Mouse (Mus musculus): ENCODE measurements around the gene Gm8909.
"Not testable (repeated sequence)": the region's sequence is repeated elsewhere in the genome, so short reads cannot be mapped to it uniquely, and the experiment has no call there.

The Gm8909 gene

DNA sequence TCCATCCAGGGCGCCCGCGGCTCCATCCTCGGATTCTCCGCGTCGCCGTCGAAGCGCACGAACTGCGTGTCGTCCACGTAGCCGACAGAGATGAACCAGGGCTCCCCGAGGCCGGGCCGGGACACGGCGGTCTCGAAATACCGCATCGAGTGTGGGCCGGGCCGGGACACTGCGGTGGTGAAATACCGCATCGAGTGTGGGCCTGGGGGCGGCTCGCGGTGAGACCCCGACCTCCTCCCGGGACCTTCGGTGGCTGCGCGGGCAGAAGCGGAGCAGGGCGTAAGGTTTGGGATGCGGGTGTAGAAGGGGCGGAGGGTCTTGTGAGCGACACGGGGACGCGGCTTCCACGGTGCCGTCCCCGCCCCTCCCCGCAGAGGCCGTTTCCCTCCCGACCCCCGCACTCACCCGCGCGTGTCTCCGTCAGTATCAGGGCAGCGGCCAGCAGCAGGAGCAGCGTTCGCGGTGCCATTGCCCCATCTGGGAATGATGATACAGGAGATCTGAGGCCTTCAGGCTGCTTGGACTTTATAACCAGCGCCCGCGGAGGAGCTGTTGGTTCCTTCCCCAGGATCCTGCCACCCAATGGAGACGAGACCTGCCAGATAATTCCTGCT, at the start of gene Gm8909:
Gene Gm8909, minus strand, starts transcription at position 499 of the 614 bp plus-strand sequence.
- DNase-seq: peak; percentile 5 to 44

DNA sequence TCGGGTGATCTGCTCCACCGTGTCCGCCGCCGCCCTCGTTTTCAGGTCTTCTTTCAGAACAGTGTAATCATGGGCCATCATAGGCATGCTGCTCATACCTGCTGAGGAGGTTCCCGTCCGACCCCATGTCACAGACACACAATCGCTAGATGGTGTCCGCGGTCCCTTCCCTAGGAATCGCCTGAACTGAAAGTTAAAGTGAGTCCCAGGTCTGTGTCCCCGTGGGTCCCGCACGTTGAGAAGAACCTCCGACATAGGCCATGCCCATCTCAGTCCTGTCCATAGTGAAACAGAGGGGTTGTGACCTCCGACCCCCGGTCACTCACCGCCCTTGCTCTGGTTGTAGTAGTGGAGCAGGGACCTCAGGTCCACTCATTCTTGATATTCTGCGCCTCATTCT, 47.2 kb upstream of the Gm8909 start:
- no peak for DNase-seq

DNA sequence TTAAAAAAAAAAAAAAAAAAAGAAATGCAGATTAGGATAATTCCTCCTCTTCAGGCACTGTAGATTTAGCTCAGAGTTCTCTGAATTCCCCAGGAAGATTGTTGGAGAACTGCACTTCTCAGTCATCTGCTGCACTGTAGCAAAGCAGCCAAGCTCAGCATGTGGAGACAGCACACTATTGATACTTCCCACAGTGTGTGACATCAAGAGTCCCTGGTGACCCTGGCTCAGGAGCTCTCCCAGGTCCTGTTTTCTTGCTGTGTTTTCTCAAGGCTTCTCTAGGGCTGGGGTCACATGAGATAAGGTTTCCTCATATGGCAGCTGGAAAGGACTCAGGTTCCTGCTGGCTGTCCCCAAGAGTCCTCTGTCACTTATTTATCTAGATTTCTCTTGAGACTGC, 38.5 kb upstream of the Gm8909 start:
- DNase-seq: no peak

DNA sequence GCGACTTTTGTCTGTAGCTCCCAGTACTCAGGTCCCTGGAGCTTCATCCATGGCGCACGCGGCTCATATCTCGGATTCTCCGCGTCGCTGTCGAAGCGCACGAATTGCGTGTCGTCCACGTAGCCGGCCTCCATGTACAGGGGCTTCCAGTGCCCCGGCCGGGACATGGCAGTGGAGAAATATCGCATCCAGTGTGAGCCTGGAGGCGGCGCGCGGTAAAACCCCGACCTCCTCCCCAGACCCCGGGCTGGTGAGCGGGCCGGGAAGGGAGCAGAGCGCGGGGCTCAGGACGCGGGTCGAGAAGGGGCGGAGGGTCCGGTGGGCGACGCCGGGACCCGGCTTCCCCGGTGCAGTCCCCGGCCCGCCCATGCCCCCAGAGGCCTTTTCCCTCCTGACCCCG, 37.5 kb upstream of the Gm8909 start:
- no peak for DNase-seq

DNA sequence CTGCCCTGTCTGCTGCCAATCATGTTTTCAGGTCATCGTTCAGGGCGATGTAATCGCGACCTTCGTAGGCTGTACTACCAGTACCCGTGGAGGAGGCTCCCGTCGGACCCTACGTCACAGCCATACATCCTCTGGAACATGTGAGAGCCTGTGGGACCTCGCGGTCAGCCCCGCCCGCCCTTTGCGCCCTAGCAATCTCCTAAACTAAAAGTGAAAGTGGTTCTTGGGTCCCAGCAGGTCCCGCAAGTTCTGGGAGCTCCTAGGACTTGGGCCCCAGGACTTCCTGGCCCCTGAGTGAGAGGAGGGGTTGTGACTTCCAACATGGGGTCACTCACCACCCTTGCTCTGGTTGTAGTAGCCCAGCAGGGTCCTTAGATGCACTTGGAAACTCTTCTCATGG, 37.1 kb upstream of the Gm8909 start:
- no peak for DNase-seq

DNA sequence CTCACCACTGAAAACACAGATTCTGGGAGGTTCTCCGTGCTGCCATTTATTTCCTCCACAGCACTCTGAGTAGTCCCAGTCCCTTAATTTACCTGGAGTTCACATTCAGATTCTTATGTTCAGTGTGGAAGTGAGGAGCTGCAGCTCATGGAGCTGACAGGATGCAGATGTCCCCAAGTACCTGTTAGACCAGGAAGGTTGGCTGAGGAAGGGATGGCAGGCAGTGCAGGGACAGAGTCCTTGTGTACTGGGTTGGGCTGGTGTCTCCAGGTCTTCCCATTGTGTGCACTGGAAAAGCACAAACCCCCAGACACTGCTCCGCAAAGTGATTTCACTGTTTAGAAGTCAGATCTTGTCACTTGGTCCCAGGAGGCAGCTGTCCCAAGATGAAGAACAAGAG, 33.5 kb upstream of the Gm8909 start:
- DNase-seq: no peak

DNA sequence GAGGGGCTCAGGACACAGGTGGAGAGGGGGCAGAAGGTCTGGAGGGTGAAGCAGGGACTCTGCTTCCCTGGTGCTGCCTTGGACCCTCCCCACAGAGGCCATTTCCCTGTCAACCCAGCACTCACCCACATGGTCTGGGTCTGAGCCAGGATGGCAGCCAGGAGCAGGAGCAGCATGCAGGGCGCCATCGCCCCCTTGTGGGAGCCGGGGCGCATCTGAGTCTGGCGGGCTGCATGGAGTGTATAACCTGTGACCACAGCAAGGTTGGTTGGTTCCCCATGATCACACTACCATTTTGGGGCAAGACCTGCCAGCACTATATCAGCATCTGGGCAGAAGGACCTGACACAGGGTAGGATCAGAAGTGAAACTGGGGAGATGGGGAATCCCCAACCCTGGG, 30.0 kb upstream of the Gm8909 start:
- DNase-seq: no peak

DNA sequence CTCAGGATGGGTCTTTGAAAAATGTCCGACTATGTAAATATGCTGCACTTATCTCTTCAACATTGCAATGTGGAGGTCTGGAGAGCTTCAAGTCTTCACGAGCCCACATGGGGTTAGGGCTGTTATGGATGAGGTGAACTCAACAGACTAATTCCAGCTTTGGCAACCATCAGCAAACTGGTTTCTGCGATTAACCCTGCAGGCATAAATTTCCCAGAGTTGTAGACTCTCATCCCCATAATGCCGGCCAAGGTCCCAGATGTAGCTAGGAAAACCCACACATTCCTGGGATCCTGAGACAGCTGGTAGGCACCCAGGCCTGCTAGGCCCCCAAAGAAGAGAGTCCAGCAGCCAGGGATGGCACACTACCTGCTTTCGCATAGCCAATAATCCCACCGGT, 26.1 kb upstream of the Gm8909 start:
- no peak for DNase-seq

DNA sequence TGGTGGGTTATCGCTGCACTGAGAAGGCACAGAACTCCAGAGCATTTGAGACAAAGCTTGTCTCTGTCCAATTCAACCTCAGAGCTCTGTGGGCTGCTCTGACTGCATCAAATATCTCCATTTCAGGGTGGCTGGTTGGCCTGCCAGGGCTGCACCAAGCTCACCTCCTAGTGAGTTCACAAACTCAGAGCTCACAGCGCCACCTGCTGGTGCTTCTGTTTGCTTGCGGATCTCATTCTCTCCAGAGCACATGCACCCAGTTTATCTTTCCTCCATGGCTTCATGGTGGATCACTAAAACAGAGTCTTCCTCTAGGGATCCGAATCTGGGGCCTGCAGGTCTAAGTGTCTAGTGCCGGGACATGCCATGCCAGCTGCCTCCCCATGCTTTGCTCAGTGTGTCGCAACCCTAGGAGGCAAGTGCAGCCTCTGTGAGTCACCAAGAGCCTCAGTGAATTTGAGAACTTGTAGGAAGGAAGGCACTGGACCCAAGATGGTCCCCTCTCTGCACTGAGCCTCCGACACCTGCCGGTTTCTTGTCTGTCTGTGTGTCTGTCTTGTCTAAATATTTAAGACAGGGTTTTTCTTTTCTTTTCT, 25.3 kb upstream of the Gm8909 start:
- peak; percentile 75 to 84 for DNase-seq

DNA sequence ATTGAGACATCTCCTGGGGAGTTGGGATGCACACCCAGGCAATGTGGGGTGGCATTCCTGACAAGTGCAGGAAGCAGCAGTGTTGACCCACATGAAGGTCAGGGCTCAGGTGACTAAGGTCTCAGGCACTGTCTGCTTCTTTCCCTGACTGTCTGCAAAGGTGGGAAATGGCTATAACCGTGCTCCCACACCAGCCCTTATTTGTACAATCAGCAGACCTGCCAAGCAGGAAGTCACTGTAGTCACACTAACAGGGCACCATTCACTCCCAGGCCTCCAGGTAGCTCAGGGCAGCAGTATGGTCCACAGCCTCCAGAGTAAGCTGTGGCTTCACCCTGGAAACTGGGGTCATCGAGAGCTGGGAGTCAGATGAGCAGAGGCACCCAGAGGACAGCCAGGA, 24.0 kb upstream of the Gm8909 start:
- DNase-seq: no peak

DNA sequence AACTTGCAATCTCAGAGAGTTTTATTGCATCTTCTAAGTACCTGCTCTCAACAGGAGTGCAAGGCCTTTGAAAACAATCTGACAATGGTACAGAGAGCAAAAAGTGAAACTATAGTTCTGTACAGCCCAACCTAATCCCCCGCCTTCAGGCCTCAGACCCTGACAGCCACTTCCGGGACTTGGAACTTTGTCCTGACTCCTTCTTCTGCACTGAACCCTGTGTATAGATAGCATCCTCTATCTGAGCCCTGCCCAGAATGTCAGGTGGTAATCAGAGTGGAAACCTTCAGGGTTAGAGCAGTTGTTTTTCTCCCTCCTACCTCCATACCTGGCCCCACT, 21.8 kb upstream of the Gm8909 start, which contains the start of gene H2-T3:
Gene H2-T3, minus strand, starts transcription at position 119 of the 339 bp plus-strand sequence.
- DNase-seq: no peak

DNA sequence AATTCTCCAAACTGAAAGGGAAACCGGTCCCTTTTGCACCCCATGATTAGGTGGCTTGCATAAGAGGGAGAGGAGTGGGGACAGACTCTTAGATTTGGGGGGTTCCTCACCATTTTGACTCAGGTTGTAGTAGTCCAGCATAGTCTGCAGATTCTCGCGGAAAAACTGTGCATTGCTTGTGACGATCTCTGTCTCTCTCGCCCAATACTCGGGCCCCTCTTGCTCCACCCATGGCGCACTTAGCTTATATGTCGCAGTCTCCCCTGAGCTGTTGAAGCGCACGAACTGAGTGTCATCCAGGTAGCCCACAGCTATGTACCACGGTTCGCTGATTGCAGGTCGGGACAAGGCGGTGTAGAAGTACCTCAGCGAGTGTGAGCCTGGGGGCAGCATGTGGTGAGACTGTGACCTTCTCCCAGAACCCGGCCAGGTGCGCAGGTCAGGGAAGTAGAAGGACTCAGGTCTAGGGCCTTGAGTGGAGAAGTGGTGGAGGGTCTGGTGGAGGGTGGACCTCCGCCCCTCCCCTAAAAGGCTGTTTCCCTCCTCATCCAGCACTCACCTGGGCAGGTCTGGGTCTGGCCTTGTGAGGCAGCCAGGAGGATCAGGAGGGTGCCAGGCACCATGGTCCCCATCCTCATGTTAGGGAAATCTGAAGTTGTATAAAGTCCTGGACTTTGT, 21.3 kb upstream of the Gm8909 start:
- DNase-seq: no peak

DNA sequence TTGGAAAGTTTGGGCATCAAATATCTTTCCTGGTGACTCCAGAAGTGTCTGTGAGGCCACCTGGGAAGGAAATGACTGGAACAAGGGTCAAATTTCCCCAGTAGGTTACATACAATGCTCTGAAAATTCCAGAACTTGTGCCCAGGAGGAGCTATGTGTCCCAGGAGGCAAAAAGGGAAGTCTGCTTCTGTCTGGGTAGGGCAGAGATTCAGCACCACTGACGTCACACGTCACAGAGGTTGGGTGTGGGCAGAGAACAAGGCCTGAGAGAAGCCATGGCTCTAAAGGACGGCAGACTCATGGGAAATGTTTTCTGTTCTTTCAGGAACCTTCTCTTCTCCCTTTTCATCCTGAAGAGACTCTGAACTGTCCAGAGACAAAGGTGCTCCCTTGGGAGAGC, 19.2 kb upstream of the Gm8909 start:
- DNase-seq: no peak

DNA sequence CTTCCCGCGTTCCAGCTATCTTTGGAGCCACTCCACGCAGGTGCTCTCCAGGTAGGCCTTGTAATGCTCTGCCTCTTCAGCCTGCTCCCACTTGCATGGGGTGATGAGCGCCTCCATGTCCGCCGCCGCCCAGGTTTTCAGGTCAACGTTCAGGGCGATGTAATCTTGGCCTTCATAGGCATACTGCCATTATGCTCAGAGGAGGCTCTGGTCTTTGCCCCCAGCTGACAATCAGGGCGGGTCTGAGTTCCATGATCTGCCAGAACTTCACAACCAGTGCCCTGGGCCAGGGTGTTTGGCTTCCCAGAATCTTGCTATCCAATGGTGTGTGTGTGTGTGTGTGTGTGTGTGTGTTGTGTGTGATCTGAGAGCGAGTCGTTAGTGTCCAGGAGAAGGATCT, 13.9 kb upstream of the Gm8909 start:
- DNase-seq: no peak

DNA sequence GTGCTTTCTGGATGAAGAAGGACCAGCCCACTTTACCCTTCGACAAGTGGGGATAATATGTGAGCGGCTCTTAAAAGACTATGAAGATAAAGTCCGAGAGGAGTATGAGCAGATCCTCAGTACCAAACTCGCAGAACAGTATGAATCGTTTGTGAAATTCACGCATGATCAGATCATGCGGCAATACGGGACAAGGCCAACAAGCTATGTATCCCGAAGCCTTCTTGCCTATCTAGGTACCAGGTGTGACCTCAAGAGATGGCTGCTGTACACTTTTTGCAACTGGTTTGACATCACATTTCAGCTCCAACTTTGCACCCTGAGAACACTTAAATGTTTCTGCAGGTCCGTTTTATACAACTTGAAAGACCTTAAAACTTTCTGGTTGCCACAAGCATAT, 11.1 kb upstream of the Gm8909 start:
- DNase-seq: not testable (repeated sequence)

DNA sequence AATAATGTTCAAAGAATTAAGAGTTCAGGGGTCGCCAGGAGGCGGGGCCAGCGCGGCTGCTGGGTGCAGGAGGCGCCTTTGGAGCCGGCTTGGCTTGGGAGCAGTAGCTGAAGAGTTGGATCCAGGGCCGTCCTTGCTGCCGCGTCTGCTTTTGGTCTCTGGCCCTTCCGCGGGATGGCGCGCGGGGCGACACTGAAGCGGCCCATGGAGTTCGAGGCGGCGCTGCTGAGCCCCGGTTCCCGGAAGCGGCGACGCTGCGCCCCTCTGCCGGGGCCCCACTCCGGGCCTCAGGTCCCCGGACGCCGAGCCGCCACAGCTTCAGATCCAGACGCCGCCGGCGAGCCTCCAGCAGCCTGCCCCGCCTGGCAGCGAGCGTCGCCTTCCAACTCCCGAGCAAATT, 10.6 kb upstream of the Gm8909 start:
- DNase-seq: not testable (repeated sequence)

DNA sequence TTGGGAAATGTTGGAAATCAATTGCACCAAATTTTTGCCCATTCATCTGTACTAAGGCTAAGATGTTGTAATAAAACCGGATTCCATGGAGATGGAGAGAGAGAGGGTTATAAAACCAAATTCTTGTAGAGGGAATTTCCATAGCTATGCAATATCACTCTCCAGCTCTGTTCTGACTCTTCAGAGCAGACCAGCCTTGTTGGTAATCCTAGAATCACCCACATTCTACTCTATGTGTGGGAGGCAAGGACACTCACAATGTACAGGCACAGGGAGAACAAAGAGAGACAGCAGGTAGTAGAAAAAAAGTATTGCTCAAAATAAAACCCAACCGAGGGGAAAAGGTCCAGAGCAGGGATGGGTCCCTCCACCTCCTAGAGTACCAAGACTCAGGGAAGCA, 7.8 kb upstream of the Gm8909 start:
- DNase-seq: not testable (repeated sequence)

DNA sequence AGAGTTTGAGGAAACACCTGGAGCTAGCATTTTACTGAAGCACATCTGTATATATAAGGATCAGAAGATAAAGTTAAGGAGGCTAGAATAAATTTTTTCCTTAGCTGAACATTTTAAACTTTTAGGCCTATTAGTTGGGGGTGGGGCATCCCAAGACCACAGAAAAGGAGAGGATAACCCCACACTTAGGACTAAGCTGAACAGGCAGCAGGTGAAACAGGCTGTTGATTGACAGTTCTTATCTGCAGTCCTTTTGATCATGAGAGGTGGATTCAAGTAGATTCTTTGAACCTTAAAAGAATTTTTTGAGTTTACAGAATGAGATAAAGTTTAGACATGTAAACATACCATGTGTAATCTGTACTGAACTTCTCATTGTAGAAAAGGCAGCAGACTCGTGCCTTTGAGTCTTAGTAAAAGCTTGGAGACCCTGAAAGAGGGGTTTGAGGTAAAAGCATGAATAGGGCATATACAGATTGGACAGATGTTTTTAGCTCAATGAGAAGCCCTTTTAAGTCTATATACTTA, 2.0 kb upstream of the Gm8909 start:
- DNase-seq: no peak

DNA sequence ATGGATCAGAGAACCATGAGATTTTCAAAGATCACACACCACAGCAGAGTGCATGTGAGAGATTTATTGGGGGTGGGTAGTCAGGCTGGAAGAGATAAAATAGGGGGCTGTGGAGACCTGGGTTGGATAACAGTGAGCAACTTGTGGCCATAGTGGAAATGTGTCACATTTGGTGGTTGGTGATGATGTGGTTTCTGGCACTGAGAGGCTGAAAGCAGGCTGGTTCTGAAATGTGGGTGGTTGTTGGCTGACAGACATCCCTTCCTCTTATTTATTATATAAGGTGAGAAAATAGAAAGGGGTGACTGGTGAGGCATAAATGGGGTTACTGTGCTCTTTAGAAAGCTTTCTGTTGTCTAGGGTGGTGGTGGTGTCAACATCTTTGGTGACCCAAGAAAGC, 1.4 kb upstream of the Gm8909 start:
- no peak for DNase-seq

DNA sequence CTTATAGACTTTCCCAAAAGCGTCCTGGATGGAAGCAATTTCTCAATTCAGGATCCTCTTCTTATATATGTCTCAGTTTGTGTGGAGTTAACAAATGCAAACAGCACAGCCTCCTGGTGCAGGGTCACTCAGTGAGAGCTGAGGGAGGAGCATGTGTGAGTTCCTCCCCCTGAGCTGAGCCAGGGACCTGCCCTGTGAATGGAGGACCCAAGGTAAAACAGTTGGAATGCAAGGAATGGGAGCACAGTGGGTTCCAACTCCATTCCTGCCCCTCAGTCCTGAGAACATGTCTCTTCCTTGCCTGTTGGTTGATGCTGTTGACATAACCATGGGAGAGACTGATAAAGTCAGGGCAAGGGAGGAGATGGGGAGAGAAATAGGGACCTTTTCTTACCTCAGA, 757 bp upstream of the Gm8909 start:
- DNase-seq: not testable (repeated sequence)

DNA sequence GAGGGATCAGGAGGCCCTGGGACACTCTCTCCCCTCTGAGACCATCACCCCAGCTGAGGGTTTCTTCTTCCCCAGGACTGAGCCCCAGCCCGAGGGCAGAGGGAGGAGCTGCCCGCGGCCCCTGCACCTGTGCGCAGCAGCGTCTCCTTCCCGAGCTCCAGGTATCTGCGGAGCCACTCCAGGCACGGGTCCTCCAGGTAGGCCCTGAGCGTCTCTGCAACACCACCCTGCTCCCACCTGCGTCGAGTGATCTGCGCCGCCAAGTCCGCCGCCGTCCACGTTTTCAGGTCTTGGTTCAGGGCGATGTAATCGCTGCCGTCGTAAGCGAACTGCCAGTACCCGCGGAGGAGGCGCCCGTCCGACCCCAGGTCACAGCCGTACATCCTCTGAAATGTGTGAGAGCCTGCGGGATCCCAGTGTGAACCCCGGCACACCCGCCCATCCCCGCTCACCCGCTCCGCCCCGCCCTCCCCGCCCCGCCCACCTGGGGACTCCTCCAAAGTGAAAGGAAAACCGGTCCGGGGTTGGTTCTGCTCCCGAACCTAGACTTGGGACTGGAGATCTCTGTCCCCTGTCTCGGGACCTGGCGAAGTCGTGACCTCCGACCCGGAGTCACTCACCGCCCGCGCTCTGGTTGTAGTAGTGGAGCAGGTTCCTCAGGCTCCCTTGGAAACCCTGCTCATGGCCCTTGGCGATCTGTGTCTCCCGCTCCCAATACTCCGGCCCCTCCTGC, 865 bp downstream of the Gm8909 start:
- peak in 1 of 2 experiments; percentile 3 for DNase-seq

DNA sequence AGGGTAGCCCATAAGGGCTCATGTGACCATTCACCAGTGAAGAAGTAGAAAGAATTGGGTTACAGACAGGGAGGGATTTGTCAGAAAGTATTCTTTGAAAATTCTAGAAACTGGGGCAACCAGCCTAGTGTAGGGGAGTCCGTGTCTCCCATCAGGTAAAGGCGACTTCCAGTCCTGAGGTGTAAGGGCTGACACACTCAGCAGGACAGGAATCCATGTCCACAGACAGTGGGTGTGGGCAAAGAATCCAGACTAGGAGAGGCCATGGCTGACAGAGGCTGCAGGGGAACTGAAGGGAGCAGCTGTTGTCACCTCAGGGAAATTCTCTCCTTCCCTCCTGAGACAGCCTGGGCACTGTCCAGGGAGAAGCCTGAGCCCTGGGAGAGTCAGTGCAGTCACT, 1.4 kb downstream of the Gm8909 start:
- not testable (repeated sequence) for DNase-seq

All from kidney, postnatal 25 days (tissue).